Mouse (Mus musculus): ENCODE measurements around the gene Aldh1a7.

- no peak for TF ChIP-seq CTCF (IDR thresholded peaks at IDR 0.05; ENCODE audit: insufficient read depth, low read length)
- no peak for TF ChIP-seq POLR2A (IDR thresholded peaks at IDR 0.05; ENCODE audit: borderline replicate concordance, extremely low read depth, low read depth, low read length)
Observed at GRCm38 (mm10) chr19:20720298-20720697, 7.1 kb downstream of the Aldh1a7 start.
